Mouse (Mus musculus): ENCODE results near the gene Neurl3. TPM values are rescaled to one million over a fixed set of nuclear protein-coding genes. Genes with fewer than 3 reads are reported as not detected.

Gene Neurl3
- polyA plus RNA-seq, 1 experiment from 2014 or later: 1.7 TPM

GRCm38 (mm10) chr1:36270666-36271065, 3.8 kb downstream of the Neurl3 start:
- Histone ChIP-seq H3K4me1 (peaks cover 21% of the 10 kb centered on the region), H3K36me3 (no peaks in the 10 kb centered on the region), H3K4me2 (no peak overlapping the region), H3K4me3 (no peak overlapping the region), H3K9ac (no peak overlapping the region), H3K9me3 (no peaks in the 10 kb centered on the region), H3K27ac (no peak overlapping the region), H3K27me3 (peaks cover 21% of the 10 kb centered on the region)
- no peak for ATAC-seq (ENCODE audit: insufficient number of reproducible peaks, low FRiP score, low TSS enrichment, low read depth)
- 38% methylated on average over 3 of the region's 3 CpGs for WGBS

DNA sequence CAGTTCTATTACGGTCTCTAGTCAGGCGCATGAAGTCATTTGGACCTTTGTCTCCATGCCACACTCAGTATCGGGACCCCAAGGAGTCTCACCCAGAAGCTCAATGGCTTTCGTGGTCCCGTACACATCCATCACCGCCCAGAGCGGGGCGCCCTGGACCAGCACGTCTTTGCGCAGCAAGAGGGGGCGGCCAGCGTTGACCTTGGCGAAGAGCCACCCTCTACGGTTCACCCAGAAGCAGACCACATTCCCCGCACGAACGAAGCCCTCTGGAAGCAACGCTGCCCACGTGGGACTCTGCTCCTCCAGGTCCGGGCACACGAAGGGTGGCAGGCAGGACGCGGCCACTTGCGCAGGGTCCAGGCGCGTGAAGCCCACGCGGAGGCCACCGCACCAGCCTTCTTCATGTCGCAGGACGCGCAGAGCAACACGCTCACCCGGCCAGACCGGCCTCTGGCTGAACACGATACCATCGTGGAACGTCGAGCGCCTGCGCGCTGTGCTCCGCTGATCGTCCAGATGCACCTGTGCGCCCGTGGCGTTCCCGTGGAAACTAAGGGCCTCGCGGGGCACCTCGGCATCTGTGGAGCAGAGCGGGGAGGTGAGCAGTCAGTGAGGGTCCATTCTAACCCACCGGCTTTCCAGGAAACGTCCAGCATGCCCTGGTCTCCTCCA, 5.2 kb downstream of the Neurl3 start:
- Histone ChIP-seq H3K4me3 (peak overlapping the region; percentile 18; the same call in 1 of the 2 replicates), H3K27me3 (peaks cover 21% of the 10 kb centered on the region), H3K9ac (no peak overlapping the region), H3K4me1 (peaks cover 21% of the 10 kb centered on the region), H3K36me3 (no peaks in the 10 kb centered on the region), H3K9me3 (no peaks in the 10 kb centered on the region), H3K4me2 (peak overlapping the region; percentile 34), H3K27ac (no peak overlapping the region)
- no peak for ATAC-seq (ENCODE audit: insufficient number of reproducible peaks, low FRiP score, low TSS enrichment, low read depth)
- WGBS: 40% methylated on average over 54 of the region's 54 CpGs

GRCm38 (mm10) chr1:36267595-36267994, 6.9 kb downstream of the Neurl3 start:
- H3K4me1 ChIP-seq: peaks cover 18% of the 10 kb centered on the region
- no peaks in the 10 kb centered on the region for H3K9me3 ChIP-seq
- H3K36me3 ChIP-seq: no peaks in the 10 kb centered on the region
- WGBS: 98% methylated on average over 3 of the region's 3 CpGs
- peaks cover 21% of the 10 kb centered on the region for H3K27me3 ChIP-seq
- H3K4me3 ChIP-seq: no peak overlapping the region
- H3K4me2 ChIP-seq: no peak overlapping the region
- H3K9ac ChIP-seq: no peak overlapping the region
- ATAC-seq (ENCODE audit: insufficient number of reproducible peaks, low FRiP score, low TSS enrichment, low read depth): no peak
- H3K27ac ChIP-seq: no peak overlapping the region

DNA sequence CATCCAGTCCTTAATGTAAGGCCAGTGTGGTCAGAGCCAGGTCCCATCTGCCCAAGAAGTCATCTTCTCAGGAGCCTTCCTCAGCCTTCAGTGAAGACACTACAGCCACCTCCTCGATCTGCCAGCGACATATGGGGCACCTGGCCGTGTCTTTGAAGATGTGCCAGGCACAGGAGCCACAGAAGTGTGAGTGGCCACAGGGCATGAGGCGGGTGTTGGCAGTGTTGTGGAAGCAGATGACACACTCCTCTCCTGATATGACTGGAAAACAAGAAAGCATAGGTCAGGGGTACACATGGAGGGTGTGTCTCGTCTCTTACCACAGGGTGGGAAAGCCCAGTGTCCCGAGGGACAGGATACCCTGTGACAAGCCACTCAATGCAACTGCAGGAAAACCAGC, 8.2 kb downstream of the Neurl3 start:
- Histone ChIP-seq H3K9me3 (no peaks in the 10 kb centered on the region), H3K4me2 (no peak overlapping the region), H3K27me3 (peaks cover 21% of the 10 kb centered on the region), H3K9ac (no peak overlapping the region), H3K4me1 (peaks cover 12% of the 10 kb centered on the region), H3K27ac (no peak overlapping the region), H3K4me3 (no peak overlapping the region), H3K36me3 (no peaks in the 10 kb centered on the region)
- no peak for ATAC-seq (ENCODE audit: insufficient number of reproducible peaks, low FRiP score, low TSS enrichment, low read depth)
- 81% methylated on average over 6 of the region's 6 CpGs for WGBS

DNA sequence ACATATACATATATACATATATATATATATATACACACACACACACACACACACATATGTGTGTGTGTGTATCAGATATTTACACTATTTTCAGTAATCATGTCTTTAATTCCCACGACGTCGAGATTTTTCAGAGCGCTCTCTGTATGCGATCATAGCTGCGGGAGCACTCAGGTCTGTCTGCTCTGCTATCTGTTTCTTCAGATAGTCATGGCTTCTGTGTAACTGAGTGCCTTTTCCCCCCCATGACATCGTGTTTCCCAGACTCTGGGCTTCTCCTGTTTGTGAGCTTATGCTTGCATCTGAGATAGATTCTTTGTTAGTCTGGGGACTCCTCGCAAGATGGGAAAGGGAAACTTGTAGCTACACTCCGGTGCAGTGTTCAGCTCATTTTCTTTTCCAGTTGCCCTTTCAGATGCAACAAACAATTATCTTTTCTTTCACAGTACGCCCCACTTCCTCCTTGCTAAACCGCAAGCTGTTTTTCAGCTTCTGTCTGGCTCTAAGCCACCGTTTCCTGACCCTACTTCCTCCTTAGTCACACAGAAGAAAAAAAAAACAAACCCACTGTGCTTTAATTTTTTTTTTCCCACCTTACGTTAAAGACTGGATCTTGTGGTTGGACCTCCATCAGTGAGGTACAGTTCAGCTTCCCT, 10.5 kb downstream of the Neurl3 start:
- no peaks in the 10 kb centered on the region for H3K4me1 ChIP-seq
- H3K9me3 ChIP-seq: no peaks in the 10 kb centered on the region
- H3K4me3 ChIP-seq: no peak overlapping the region
- peaks cover 4% of the 10 kb centered on the region; the same call in 1 of the 2 replicates for H3K27me3 ChIP-seq
- no peak overlapping the region for H3K9ac ChIP-seq
- no peak overlapping the region; the same call in 1 of the 2 replicates for H3K27ac ChIP-seq
- WGBS: 62% methylated on average over 13 of the region's 13 CpGs
- no peaks in the 10 kb centered on the region for H3K36me3 ChIP-seq
- ATAC-seq (ENCODE audit: insufficient number of reproducible peaks, low FRiP score, low TSS enrichment, low read depth): no peak
- no peak overlapping the region for H3K4me2 ChIP-seq

DNA sequence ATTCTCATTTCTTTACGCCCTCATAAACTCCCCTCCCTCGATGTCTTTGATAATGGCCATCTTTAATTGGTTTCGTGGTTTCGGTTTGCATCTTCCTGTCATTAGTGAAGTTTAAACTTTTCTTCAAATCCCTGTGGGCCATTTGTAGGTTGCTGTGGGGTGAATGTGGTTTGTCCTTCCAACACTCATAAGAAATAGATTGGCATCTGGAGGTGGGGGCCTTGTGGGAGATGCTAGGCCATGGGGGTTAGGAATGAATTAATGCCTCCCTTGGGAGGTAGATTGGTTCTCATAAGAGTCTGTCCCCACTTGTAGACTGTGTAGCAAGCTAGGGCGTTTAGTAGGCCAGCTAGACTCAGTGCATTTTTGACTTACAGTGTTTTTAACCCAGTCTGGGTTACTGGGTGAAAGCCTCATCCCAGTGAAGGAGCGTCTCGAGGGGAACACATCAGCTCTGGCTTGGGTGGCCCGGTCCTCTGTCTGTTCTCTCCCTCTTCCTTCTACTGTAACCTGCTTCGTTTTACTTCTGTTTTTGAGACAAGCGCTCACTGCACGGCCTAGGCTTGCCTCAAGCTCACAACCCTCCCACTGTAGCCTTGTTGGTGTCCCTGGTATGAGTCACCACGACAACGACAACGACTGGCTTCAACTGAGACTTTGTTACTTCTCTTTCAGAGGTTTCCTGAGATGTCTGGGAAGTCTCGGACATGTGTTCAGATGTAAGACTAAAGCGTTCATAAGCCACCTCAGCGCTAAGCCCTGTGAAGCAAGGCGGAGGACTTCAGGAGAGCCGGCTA, 12.6 kb downstream of the Neurl3 start:
- Histone ChIP-seq H3K27ac (no peak overlapping the region), H3K4me2 (no peak overlapping the region), H3K9ac (no peak overlapping the region), H3K36me3 (no peaks in the 10 kb centered on the region), H3K4me3 (no peak overlapping the region), H3K27me3 (peaks cover 3% of the 10 kb centered on the region; the same call in 1 of the 2 replicates), H3K9me3 (no peaks in the 10 kb centered on the region), H3K4me1 (no peaks in the 10 kb centered on the region)
- 79% methylated on average over 19 of the region's 19 CpGs for WGBS
- ATAC-seq (ENCODE audit: insufficient number of reproducible peaks, low FRiP score, low TSS enrichment, low read depth): no peak; the same call in 1 of the 2 replicates

DNA sequence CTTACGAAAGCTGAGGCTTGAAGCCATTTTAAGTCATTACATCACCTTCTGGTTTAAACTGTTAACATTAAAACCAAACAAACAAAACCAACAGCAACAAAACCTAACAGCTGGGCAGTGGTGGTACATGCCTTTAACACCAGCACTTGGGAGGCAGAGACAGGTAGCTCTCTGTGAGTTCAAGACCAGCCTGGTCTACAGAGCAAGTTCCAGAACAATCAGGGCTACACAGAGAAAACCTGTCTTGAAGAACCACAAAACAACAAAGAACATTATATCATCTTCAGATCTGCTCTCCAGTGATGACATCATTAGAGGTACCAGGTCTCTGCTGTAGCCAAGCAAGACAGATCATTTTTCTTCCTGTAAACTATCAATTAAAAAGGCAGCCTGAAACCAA, 14.1 kb downstream of the Neurl3 start:
- H3K27ac ChIP-seq: no peak overlapping the region
- no peak overlapping the region for H3K4me2 ChIP-seq
- no peaks in the 10 kb centered on the region for H3K4me1 ChIP-seq
- H3K4me3 ChIP-seq: no peak overlapping the region
- H3K9me3 ChIP-seq: no peaks in the 10 kb centered on the region; the same call in 1 of the 2 replicates
- H3K36me3 ChIP-seq: no peaks in the 10 kb centered on the region
- peaks cover 3% of the 10 kb centered on the region; the same call in 1 of the 2 replicates for H3K27me3 ChIP-seq
- no peak for ATAC-seq (ENCODE audit: insufficient number of reproducible peaks, low FRiP score, low TSS enrichment, low read depth)
- H3K9ac ChIP-seq: no peak overlapping the region
- 84% methylated on average over 1 of the region's 1 CpGs for WGBS

- Histone ChIP-seq H3K4me2 (no peak overlapping the region), H3K36me3 (no peaks in the 10 kb centered on the region), H3K27me3 (peaks cover 12% of the 10 kb centered on the region; the same call in 1 of the 2 replicates), H3K9ac (no peak overlapping the region), H3K4me3 (no peak overlapping the region), H3K9me3 (no peaks in the 10 kb centered on the region; the same call in 1 of the 2 replicates), H3K4me1 (peaks cover 11% of the 10 kb centered on the region), H3K27ac (no peak overlapping the region)
- WGBS: 91% methylated on average over 2 of the region's 2 CpGs
- no peak for ATAC-seq (ENCODE audit: insufficient number of reproducible peaks, low FRiP score, low TSS enrichment, low read depth)
Observed at GRCm38 (mm10) chr1:36259281-36259680, 15.2 kb downstream of the Neurl3 start.

DNA sequence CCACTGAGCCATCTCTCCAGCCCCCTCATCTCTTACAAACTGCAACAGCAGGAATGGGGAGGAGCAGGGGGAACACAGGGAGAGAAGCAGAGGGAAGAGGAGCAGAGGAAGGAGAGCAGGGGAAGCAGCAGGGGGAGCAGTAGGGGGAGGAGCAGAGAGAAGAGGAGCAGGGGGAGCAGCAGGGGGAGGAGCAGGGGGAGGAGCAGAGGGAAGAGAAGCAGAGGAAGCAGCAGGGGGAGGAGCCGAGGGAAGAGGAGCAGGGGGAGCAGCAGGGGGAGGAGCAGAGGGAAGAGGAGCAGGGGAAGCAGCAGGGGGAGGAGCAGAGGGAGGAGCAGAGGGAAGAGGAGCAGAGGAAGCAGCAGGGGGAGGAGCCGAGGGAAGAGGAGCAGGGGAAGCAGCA, 15.8 kb downstream of the Neurl3 start:
- WGBS: 88% methylated on average over 2 of the region's 2 CpGs

GRCm38 (mm10) chr1:36257276-36257675, 17.2 kb downstream of the Neurl3 start:
- no peaks in the 10 kb centered on the region for H3K36me3 ChIP-seq
- no peaks in the 10 kb centered on the region; the same call in 1 of the 2 replicates for H3K9me3 ChIP-seq
- H3K27me3 ChIP-seq: peaks cover 14% of the 10 kb centered on the region; the same call in 1 of the 2 replicates
- no peak overlapping the region for H3K4me3 ChIP-seq
- no peak for ATAC-seq (ENCODE audit: insufficient number of reproducible peaks, low FRiP score, low TSS enrichment, low read depth)
- no peak overlapping the region for H3K4me2 ChIP-seq
- H3K4me1 ChIP-seq: peaks cover 11% of the 10 kb centered on the region
- 88% methylated on average over 8 of the region's 8 CpGs for WGBS
- no peak overlapping the region for H3K27ac ChIP-seq
- no peak overlapping the region for H3K9ac ChIP-seq

More for the DNA sequence above, 15.8 kb downstream of the Neurl3 start:
- no peak overlapping the region for H3K27ac ChIP-seq
- no peak overlapping the region for H3K9ac ChIP-seq
- H3K36me3 ChIP-seq: no peaks in the 10 kb centered on the region
- H3K4me1 ChIP-seq: peaks cover 11% of the 10 kb centered on the region
- ATAC-seq (ENCODE audit: insufficient number of reproducible peaks, low FRiP score, low TSS enrichment, low read depth): no peak
- H3K4me3 ChIP-seq: no peak overlapping the region
- H3K4me2 ChIP-seq: no peak overlapping the region
- H3K27me3 ChIP-seq: peaks cover 14% of the 10 kb centered on the region; the same call in 1 of the 2 replicates
- H3K9me3 ChIP-seq: no peaks in the 10 kb centered on the region; the same call in 1 of the 2 replicates

- H3K9me3 ChIP-seq: no peaks in the 10 kb centered on the region; the same call in 1 of the 2 replicates
- no peaks in the 10 kb centered on the region for H3K36me3 ChIP-seq
- no peak for ATAC-seq (ENCODE audit: insufficient number of reproducible peaks, low FRiP score, low TSS enrichment, low read depth)
- peaks cover 14% of the 10 kb centered on the region; the same call in 1 of the 2 replicates for H3K27me3 ChIP-seq
- WGBS: 23% methylated on average over 20 of the region's 20 CpGs
- H3K27ac ChIP-seq: no peak overlapping the region
- peaks cover 11% of the 10 kb centered on the region for H3K4me1 ChIP-seq
- H3K4me3 ChIP-seq: no peak overlapping the region
- no peak overlapping the region for H3K9ac ChIP-seq
- H3K4me2 ChIP-seq: no peak overlapping the region
Observed at GRCm38 (mm10) chr1:36255871-36256640, 18.4 kb downstream of the Neurl3 start.

Measured in limb, embryonic 15.5 days (tissue).